Mouse (Mus musculus) E14TG2a.4 (cell line): ENCODE data around the gene Ttc26.
"Not testable (repeated sequence)": the region's sequence is repeated elsewhere in the genome, so short reads cannot be mapped to it uniquely, and the experiment has no call there.

ENCODE experiments used
- H3K27me3 ChIP-seq: 2 replicates; pipeline ENCODE4 v1.6.1; 2014; ENCODE audit warnings: low read length, control low read depth; ENCODE audit not compliant: insufficient read depth
- H3K36me3 ChIP-seq: 2 replicates; pipeline ENCODE4 v1.6.1; 2014; ENCODE audit warnings: low read length, control low read depth; ENCODE audit not compliant: insufficient read depth
- H3K4me1 ChIP-seq: replicated peaks from 2 replicates; pipeline ENCODE4 v1.6.1; 2014; ENCODE audit warnings: low read depth, low read length, control low read depth
- H3K4me3 ChIP-seq: replicated peaks from 2 replicates; pipeline ENCODE4 v1.5.1; 2014; ENCODE audit warnings: mild to moderate bottlenecking, low read length
- H3K9me3 ChIP-seq: 2 replicates; pipeline ENCODE4 v1.6.1; 2014; ENCODE audit warnings: low read length, control low read depth
- CTCF ChIP-seq: conservative IDR thresholded peaks from 2 replicates; pipeline ENCODE4 v1.5.1; 2014; ENCODE audit warnings: low read length
- NANOG ChIP-seq: IDR thresholded peaks from 2 replicates; pipeline ENCODE4 v1.6.1; 2014; ENCODE audit warnings: borderline replicate concordance, low read length, mixed read lengths
- POU5F1 ChIP-seq: IDR thresholded peaks from 2 replicates; pipeline ENCODE4 v1.6.1; 2014; ENCODE audit warnings: low read length, borderline replicate concordance

The Ttc26 gene

GRCm38 (mm10) chr6:38353811-38354722 lies 27.2 kb upstream of the Ttc26 start, which contains the start of gene Zc3hav1:
Zc3hav1 (minus strand) TSS chr6:38354603.
- peaks cover 2% of the 10 kb centered on the region; the same call in 1 of the 2 replicates for H3K36me3 ChIP-seq
- no peaks in the 10 kb centered on the region for H3K9me3 ChIP-seq
- H3K4me3 ChIP-seq: peak within 1 kb of the TSS; percentile 81
- peaks cover 71% of the 10 kb centered on the region for H3K4me1 ChIP-seq
- peaks cover 42% of the 10 kb centered on the region for H3K27me3 ChIP-seq
- TF ChIP-seq POU5F1: no peak
- no peak for TF ChIP-seq CTCF
- no peak for TF ChIP-seq NANOG

GRCm38 (mm10) chr6:38354723-38355353 lies 26.4 kb upstream of the Ttc26 start:
- Histone ChIP-seq H3K27me3 (peaks cover 42% of the 10 kb centered on the region), H3K9me3 (no peaks in the 10 kb centered on the region), H3K4me1 (peaks cover 66% of the 10 kb centered on the region), H3K36me3 (peaks cover 2% of the 10 kb centered on the region; the same call in 1 of the 2 replicates), H3K4me3 (peak overlapping the region; percentile 81)
- TF ChIP-seq NANOG (no peak), POU5F1 (no peak), CTCF (no peak)

DNA sequence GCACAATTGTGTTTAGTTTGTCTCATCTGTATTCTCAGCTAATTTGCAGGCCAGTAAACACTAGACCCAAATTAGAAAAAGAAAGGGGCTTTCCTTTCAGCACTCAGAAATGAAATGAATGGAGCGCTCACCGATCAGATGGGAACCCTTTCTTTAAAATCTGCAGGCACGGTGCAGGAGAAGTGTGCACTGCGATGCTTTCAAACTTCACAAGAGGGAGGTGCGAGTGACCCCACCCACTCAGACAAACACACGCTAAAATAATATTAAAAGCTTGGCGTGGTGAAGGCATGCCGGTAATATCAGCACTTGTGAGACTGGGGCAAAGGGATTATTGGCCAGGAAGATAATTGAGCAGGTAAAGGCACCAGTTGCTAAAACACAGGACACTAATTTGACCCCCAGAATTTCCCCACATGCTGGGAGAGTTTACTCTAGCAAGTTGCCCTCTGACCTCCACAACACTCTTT lies 25.9 kb upstream of the Ttc26 start:
- Histone ChIP-seq H3K36me3 (peaks cover 2% of the 10 kb centered on the region; the same call in 1 of the 2 replicates), H3K9me3 (no peaks in the 10 kb centered on the region), H3K4me1 (peaks cover 68% of the 10 kb centered on the region), H3K4me3 (peak overlapping the region; percentile 81), H3K27me3 (peaks cover 42% of the 10 kb centered on the region)
- peak; percentile 39; the same call in 1 of the 2 replicates for TF ChIP-seq NANOG
- no peak for TF ChIP-seq CTCF

DNA sequence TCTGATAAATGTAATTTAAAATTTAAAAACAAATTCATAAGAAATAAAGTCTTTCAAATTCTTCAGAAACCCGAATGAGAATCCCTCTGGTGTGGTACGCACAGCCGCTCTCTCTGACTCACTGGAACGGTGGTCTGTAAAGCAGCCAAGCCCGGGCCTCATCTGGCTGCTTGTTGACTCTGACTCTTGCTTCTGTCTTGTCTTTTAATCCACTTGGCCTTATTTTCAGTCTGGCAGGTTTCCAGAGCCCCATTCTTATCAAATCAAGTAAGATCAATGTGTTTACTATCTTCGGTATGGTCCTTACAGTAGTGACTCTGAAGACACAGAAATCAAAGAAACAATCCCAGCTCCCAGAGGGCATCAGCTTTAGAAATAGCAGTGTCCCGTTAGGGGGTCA lies 25.4 kb upstream of the Ttc26 start:
- no peak for TF ChIP-seq POU5F1
- TF ChIP-seq NANOG: no peak
- TF ChIP-seq CTCF: no peak
- no peaks in the 10 kb centered on the region for H3K9me3 ChIP-seq
- peaks cover 2% of the 10 kb centered on the region; the same call in 1 of the 2 replicates for H3K36me3 ChIP-seq
- peaks cover 42% of the 10 kb centered on the region for H3K27me3 ChIP-seq
- H3K4me3 ChIP-seq: peak overlapping the region; percentile 81; the same call in 1 of the 2 replicates
- peaks cover 73% of the 10 kb centered on the region for H3K4me1 ChIP-seq

- not testable (repeated sequence) for H3K4me3 ChIP-seq, H3K9me3 ChIP-seq, H3K36me3 ChIP-seq
- peaks cover 83% of the 10 kb centered on the region for H3K4me1 ChIP-seq
- H3K27me3 ChIP-seq: peaks cover 36% of the 10 kb centered on the region
Measured at GRCm38 (mm10) chr6:38356661-38357433, 24.4 kb upstream of the Ttc26 start.

- no peaks in the 10 kb centered on the region for H3K9me3 ChIP-seq
- TF ChIP-seq POU5F1 (no peak), NANOG (peak; percentile 84; the same call in 1 of the 2 replicates), CTCF (no peak)
- H3K36me3 ChIP-seq: 0 out of 2 replicates have a peak, but pooled peaks cover under 1% of the 10 kb centered on the region
- peaks cover 86% of the 10 kb centered on the region for H3K4me1 ChIP-seq
- peaks cover 29% of the 10 kb centered on the region for H3K27me3 ChIP-seq
- no peak overlapping the region for H3K4me3 ChIP-seq
Measured at GRCm38 (mm10) chr6:38357603-38358252, 23.5 kb upstream of the Ttc26 start.

DNA sequence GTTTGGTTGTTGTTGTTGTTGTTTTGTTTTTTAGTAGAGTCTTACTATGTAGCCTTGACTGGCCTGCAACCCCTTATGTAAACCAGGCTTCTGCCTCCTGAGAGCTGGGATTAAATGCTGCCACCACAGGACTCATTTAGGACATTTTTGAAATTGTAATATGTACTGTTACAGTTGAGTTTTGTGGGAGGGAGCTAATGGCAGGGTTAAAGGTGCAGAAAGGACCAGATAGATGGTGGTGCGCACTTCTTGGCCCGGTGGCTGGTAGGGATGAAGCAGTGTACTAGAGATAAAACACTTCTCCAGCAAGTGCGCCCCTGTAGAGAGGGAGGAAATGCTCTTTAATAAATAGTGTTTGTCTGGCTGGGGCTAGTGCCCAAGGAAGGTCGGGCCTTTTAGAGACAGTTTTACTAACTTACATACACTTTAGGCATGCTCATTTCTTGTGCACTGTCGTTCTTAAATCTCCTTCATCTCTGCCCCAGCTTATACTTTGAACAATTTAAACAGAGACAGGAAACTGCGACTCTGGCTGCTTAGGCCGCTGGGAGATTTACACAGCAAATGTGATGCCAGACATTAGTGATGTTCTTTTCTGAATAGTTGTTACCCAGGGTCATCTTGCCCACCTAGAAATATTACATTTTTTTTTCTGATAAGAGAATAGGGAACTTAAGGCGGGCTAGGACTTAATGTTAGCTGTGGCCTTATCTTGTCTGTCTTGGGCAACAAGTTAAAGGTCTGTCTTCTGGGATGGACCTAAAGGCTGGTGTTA lies 22.8 kb upstream of the Ttc26 start:
- H3K4me1 ChIP-seq: peaks cover 81% of the 10 kb centered on the region
- no peaks in the 10 kb centered on the region for H3K36me3 ChIP-seq
- H3K9me3 ChIP-seq: no peaks in the 10 kb centered on the region
- H3K4me3 ChIP-seq: no peak overlapping the region
- H3K27me3 ChIP-seq: peaks cover 22% of the 10 kb centered on the region
- TF ChIP-seq CTCF (no peak), NANOG (no peak)

GRCm38 (mm10) chr6:38359044-38359735 lies 22.1 kb upstream of the Ttc26 start:
- not testable (repeated sequence) for H3K9me3 ChIP-seq, H3K36me3 ChIP-seq, H3K4me3 ChIP-seq
- Histone ChIP-seq H3K4me1 (peaks cover 85% of the 10 kb centered on the region), H3K27me3 (peaks cover 16% of the 10 kb centered on the region)
